Mouse (Mus musculus): ENCODE results near the gene Rora. TPM values are rescaled to one million over a fixed set of nuclear protein-coding genes. Genes with fewer than 3 reads are reported as not detected.
A peak's percentile ranks its signal among the peaks of the same experiment; 100 is the strongest.

Gene Rora
- polyA plus RNA-seq, 1 experiment from 2014 or later, result 6.6 TPM

DNA sequence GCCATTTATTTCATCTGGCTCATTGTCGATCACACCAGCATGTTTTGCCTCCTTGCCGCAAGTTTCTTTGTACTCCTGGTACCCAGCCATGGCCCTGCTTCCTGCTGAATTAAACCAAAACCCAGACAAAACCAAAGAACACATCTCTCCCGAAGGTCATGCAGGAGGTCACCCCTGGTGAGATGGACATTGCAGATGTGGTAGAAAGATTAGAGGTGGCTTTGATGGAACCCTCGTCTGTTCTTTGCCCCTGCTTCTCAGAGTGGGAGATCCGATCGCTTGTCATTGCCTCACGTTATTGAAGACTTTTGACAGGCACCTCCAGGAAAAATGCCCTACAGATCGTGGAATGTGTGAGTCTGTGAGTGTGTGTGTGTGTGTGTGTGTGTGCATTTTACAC, 616.8 kb downstream of the Rora start:
- Histone ChIP-seq H3K36me3 (replicated peaks) (no peaks in the 10 kb centered on the region), H3K27me3 (replicated peaks; ENCODE audit: low read depth, poor library complexity, severe bottlenecking) (no peaks in the 10 kb centered on the region)
- WGBS, result 51% methylated on average over 8 of the region's 8 CpGs

DNA sequence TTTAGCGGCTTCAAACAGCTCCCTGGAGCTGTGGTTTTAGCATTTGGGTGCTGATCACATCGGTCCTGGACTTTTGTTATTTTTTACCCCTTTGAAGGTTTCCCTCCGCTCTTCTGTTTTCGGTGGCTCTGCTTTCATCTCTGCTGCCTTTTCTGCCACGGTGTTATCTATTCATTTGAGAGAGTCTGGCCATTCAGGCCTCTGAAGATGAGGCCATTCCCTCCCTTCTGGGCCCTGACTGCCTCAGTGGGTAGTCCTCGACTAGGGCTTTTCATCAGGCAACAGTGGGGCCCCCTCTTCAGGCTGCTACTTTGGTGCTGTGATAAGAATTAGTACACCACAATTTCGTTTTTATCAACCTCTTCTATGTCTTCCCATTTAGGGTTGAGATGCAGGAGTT, 617.3 kb downstream of the Rora start:
- WGBS, result 51% methylated on average over 7 of the region's 7 CpGs
- no peak overlapping the region for H3K4me3 ChIP-seq

More for the DNA sequence above, 616.8 kb downstream of the Rora start:
- H3K4me1 ChIP-seq, result no peaks in the 10 kb centered on the region; the same call in 1 of the 2 replicates
- H3K27ac ChIP-seq (replicated peaks), result no peak overlapping the region
- DNase-seq (ENCODE audit: low spot score), result no peak
- H3K4me3 ChIP-seq, result no peak overlapping the region
- H3K9me3 ChIP-seq, result no peaks in the 10 kb centered on the region

DNA sequence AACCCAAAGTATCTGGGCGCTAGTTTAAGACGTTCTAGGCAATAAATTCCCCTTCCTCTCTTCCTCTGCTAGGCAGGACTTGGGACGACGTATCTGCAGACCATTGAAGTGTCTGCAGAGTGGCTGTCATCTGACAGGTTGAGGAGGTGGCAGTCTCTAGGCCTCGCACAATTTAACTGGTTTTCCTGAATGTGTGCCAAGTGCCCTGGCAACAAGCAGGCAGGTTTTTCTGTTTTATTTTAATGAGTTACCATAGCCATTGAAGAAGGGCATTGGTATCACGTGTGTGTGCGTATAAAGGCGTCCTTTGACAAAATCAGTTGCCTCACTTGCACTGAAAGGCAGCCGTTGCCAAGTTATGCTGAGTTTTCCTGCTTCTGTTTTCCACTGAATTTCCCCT, 619.3 kb downstream of the Rora start:
- H3K27ac ChIP-seq (replicated peaks), result no peak overlapping the region
- DNase-seq (ENCODE audit: low spot score), result no peak
- WGBS, result 87% methylated on average over 9 of the region's 9 CpGs

More for the DNA sequence above, 617.3 kb downstream of the Rora start:
- no peaks in the 10 kb centered on the region for H3K36me3 ChIP-seq (replicated peaks)
- no peaks in the 10 kb centered on the region for H3K27me3 ChIP-seq (replicated peaks; ENCODE audit: low read depth, poor library complexity, severe bottlenecking)
- H3K9me3 ChIP-seq, result no peaks in the 10 kb centered on the region
- no peak overlapping the region for H3K27ac ChIP-seq (replicated peaks)
- no peaks in the 10 kb centered on the region; the same call in 1 of the 2 replicates for H3K4me1 ChIP-seq
- DNase-seq (ENCODE audit: low spot score), result no peak

DNA sequence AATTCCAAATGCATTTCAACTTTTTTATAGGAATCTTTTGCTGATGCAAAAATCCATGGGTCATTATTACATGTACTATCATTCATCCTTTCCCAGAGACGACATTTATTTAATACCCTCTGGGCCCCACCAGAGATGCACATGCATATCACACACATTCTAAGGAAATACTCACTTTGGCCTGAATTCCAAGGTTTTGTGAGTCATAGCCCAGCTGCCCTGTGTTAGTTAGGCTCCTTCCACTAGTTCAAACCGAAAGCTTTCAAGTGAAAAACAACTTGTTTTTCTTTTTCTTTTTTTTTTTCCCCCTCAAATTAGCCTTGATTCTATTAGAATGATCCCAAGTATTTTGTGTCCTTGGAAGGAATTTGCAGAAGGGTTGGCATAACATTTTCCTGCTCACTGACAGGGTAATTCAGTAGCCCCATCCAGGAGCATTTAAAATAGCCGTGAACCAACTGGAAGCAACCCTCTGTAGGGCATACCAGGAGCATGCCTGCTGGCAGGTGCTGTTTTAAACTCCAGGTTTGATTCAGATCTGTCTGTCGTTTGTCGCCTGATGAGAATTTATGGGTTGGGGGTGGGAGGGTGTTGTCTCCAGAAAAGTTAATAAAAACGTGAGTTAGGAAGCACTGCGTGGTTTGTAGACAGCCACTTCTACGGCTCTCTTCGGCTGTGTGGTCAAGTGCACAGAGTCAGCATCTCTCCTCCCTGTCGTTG, 621.3 kb downstream of the Rora start:
- no peaks in the 10 kb centered on the region; the same call in 1 of the 2 replicates for H3K4me1 ChIP-seq
- no peak overlapping the region for H3K27ac ChIP-seq (replicated peaks)
- no peak overlapping the region for H3K4me3 ChIP-seq
- no peak for DNase-seq (ENCODE audit: low spot score)
- WGBS, result 82% methylated on average over 10 of the region's 10 CpGs
- no peaks in the 10 kb centered on the region for H3K9me3 ChIP-seq
- no peaks in the 10 kb centered on the region for H3K27me3 ChIP-seq (replicated peaks; ENCODE audit: low read depth, poor library complexity, severe bottlenecking)
- no peaks in the 10 kb centered on the region for H3K36me3 ChIP-seq (replicated peaks)

More for the DNA sequence above, 619.3 kb downstream of the Rora start:
- Histone ChIP-seq H3K27me3 (replicated peaks; ENCODE audit: low read depth, poor library complexity, severe bottlenecking) (no peaks in the 10 kb centered on the region), H3K36me3 (replicated peaks) (no peaks in the 10 kb centered on the region), H3K9me3 (no peaks in the 10 kb centered on the region), H3K4me1 (no peaks in the 10 kb centered on the region; the same call in 1 of the 2 replicates), H3K4me3 (no peak overlapping the region)

DNA sequence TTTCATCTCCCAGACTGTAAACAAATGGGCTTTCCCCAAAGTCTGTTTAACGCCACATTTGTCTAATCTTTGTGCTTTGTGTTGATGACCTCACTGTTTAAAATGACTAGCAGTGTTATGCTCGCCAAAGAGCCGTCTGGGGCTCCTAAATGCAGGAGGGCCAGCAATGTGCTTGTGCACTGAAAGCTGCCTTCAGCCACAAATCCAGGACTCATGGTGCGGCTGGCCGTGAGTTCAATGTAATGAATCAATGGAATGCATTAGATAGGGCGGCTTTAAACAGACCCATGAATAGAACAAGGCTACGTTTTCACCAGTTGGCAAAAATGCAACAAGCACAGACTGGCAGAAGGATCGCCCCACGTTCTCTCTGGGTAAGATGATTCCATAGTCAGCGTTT, 623.7 kb downstream of the Rora start:
- no peak overlapping the region for H3K4me3 ChIP-seq
- WGBS, result 76% methylated on average over 10 of the region's 10 CpGs
- H3K4me1 ChIP-seq, result no peaks in the 10 kb centered on the region

DNA sequence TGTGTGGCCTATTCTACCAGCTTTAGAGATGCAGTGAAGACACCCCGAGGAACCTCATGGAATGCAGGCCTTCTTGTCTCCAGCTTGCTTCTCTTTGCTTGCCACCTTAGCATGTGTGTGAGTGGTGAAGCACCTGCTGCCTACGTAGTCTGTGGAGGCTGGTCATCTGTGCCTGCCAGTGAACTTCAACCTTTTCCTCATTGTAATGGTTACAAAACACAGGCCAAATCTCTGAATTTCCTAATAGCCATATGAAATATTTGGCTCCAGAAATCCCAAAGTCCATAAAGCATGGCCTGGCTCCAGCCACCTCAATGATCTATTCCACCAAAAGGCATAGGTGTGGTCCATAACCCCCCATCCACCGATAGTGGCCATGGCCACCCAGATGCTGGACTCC, 631.4 kb downstream of the Rora start:
- WGBS, result 90% methylated on average over 3 of the region's 3 CpGs
- H3K36me3 ChIP-seq (replicated peaks), result no peaks in the 10 kb centered on the region
- H3K4me3 ChIP-seq, result no peak overlapping the region
- no peaks in the 10 kb centered on the region for H3K27me3 ChIP-seq (replicated peaks; ENCODE audit: low read depth, poor library complexity, severe bottlenecking)
- no peak for DNase-seq (ENCODE audit: low spot score)
- no peaks in the 10 kb centered on the region for H3K9me3 ChIP-seq
- no peak overlapping the region for H3K27ac ChIP-seq (replicated peaks)
- H3K4me1 ChIP-seq, result peaks cover 16% of the 10 kb centered on the region

More for the DNA sequence above, 623.7 kb downstream of the Rora start:
- no peaks in the 10 kb centered on the region for H3K9me3 ChIP-seq
- no peaks in the 10 kb centered on the region for H3K36me3 ChIP-seq (replicated peaks)
- H3K27me3 ChIP-seq (replicated peaks; ENCODE audit: low read depth, poor library complexity, severe bottlenecking), result no peaks in the 10 kb centered on the region
- no peak for DNase-seq (ENCODE audit: low spot score)
- no peak overlapping the region for H3K27ac ChIP-seq (replicated peaks)

DNA sequence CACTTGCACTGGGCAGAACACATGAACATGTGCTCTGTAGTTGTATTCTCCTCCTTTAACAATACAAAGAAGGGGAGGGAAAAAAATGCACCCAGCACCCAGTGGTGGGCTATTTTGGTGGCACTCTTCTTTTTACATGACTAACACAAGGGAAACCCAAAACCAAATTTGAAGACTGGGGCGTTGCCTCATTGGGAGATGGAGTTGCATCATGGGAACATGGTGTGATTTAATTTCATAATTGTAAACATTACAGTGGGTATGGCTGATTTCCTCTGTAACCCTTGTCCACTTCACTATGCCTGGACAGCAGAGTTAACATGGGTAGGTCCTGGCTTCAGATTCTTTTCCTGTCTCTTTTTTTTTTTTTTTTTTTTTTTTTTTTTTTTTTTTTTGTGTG, 634.5 kb downstream of the Rora start:
- Histone ChIP-seq H3K27ac (replicated peaks) (0 out of 2 replicates have a peak overlapping the region, but pooled peaks have one; percentile 16), H3K9me3 (no peaks in the 10 kb centered on the region), H3K36me3 (replicated peaks) (no peaks in the 10 kb centered on the region), H3K4me1 (peaks cover 47% of the 10 kb centered on the region), H3K27me3 (replicated peaks; ENCODE audit: low read depth, poor library complexity, severe bottlenecking) (peaks cover 28% of the 10 kb centered on the region), H3K4me3 (no peak overlapping the region)
- DNase-seq (ENCODE audit: low spot score), result no peak
- 69% methylated on average over 1 of the region's 1 CpGs for WGBS

DNA sequence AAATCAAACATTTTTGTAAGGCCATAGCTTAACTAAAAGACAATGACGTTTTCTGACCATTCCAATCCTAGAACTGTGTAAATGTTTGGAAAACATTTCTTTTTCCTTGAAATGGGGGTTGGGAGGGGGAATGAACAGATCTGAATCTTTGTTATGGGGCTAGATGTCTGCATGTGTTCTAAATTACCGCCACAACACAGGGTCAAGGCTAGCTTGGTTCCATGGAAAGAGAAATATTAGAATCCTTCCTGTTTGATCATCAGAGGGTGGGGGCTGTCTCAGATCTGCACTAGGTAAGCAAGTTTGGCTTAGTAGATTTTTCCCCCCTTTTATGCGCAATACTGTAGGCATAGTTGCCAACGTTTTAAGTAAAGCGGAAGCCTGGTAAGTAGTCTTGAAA, 635.0 kb downstream of the Rora start:
- H3K4me3 ChIP-seq, result peak overlapping the region; percentile 83
- peaks cover 33% of the 10 kb centered on the region for H3K27me3 ChIP-seq (replicated peaks; ENCODE audit: low read depth, poor library complexity, severe bottlenecking)
- no peaks in the 10 kb centered on the region for H3K36me3 ChIP-seq (replicated peaks)
- WGBS, result 30% methylated on average over 5 of the region's 5 CpGs
- H3K27ac ChIP-seq (replicated peaks), result no peak overlapping the region
- DNase-seq (ENCODE audit: low spot score), result peak; percentile 25
- peaks cover 52% of the 10 kb centered on the region for H3K4me1 ChIP-seq
- H3K9me3 ChIP-seq, result no peaks in the 10 kb centered on the region

DNA sequence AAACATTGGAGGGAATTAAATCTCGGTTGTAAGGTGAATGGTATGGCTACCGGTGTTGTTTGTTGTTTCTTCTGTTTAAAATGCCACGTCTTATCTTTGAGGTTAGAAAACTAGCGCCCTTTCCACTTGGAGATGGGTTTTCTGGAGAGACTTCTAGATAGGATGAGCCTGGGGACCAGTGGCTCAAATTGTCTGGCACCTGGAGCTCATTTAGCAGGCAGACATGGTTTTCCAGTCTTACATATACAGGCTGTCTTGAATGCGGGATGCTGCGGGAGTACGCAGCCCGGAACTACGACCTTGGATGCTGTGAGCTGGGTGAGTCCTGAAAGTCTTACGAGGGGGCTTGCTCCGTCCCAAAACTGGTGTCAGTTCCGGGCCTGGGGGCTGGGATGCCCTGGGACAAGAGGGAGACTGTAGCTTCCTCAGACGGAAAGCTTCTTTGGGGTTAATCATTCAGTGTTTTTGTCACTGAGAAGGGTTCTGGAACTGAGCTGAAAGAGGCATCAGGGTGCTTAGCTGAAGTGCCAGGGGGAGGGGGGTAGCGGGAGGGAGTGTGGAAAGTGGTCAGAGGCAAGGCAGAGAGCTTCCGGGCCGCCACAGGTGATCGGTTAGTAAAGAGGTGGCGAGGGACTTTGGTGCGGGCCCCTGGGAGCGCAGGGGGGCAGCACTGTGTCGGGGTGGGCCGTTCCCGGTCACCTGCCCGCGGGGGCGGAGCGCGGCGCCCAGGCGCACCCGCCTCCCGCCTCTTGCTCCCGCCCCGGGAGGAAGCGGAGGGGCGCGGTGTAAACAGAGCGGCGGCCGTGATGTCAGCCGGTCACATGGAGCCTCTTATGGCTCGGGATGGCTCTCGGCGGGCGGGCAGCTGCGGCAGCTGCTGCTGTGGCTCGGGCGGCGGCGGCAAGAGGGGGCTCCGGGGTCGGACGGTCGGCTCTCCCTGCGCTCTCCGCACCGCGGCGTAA, 635.8 kb downstream of the Rora start:
- WGBS, result under 1% methylated on average over 59 of the region's 59 CpGs
- Histone ChIP-seq H3K27ac (replicated peaks) (peak overlapping the region; percentile 88), H3K9me3 (no peaks in the 10 kb centered on the region), H3K27me3 (replicated peaks; ENCODE audit: low read depth, poor library complexity, severe bottlenecking) (peaks cover 40% of the 10 kb centered on the region), H3K4me1 (peaks cover 59% of the 10 kb centered on the region), H3K36me3 (replicated peaks) (no peaks in the 10 kb centered on the region), H3K4me3 (peak overlapping the region; percentile 83)
- DNase-seq (ENCODE audit: low spot score), result peak; percentile 89

DNA sequence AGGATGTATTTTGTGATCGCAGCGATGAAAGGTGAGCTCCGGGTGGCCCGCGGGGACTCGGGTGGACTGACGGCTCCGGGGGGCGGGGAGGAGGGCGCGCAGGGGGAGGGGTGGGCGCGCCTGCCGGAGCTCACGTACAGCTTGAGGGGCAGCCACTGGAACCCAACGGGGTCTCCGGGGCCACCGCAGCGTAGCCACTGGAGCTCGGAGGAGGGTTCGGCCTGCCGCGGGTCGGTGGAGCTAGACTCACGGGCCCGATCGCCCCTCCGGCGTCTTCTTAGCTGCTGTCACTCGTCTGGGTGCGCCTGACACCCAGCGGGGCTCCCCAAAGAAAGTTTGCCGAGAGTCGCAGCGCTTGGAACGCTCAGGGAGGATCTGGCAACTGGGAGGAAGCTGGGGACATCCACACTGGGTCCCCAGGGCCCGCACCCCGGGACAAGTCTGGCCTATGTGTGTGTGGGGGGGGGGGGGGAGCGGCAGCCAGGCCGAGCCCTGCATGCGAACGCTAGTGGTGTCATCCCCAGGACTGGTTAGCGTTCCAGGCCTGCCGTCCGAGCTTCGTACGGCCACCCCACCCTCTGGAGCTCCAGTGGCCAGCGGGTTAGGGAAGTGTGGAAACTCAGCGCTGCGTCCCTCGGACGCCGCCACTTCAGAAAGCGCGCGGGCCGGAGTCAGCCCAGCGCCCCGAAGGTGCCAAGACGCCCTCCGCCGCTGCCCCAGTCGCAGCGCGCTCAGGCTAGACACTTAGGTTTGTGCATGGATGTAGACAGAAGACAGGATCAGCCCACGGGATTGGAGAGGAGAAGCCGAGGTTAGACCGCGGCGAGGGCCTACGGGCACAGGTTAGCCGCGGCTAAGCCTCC, 636.7 kb downstream of the Rora start:
- peak overlapping the region; percentile 88 for H3K27ac ChIP-seq (replicated peaks)
- no peaks in the 10 kb centered on the region for H3K36me3 ChIP-seq (replicated peaks)
- DNase-seq (ENCODE audit: low spot score), result peak; percentile 59
- H3K27me3 ChIP-seq (replicated peaks; ENCODE audit: low read depth, poor library complexity, severe bottlenecking), result peaks cover 49% of the 10 kb centered on the region
- H3K9me3 ChIP-seq, result no peaks in the 10 kb centered on the region
- WGBS, result under 1% methylated on average over 73 of the region's 73 CpGs
- H3K4me1 ChIP-seq, result peaks cover 69% of the 10 kb centered on the region
- peak overlapping the region; percentile 83 for H3K4me3 ChIP-seq

DNA sequence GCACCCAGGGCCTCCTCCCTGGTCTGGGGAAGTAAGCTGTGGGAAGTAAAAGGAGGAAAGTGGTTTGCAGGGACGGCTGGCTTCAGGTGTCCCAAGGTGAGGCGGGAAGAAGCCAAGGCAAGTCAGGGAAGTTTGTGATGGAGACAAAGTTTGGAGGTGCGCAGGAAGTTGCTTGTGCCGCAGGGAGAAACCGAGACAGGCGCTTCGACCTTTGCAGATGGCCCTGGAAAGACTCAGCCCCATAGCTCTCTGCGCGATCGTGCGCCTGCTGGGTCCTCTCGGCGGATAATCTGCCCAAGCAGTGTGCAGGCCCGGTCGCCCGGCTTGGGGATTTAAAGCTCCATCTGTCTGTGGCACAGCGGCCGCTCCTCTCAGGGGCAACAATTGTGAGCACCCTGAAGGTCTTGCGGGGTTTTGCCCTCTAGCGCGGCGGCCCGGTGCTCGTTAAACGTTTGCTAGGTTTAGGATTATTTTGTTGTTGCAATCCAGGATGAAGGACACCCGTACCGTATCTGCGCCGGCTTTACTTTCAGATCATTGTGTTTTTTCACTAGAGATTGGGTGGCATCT, 637.4 kb downstream of the Rora start:
- peak; percentile 68 for DNase-seq (ENCODE audit: low spot score)
- WGBS, result under 1% methylated on average over 29 of the region's 29 CpGs
- Histone ChIP-seq H3K9me3 (no peaks in the 10 kb centered on the region), H3K36me3 (replicated peaks) (no peaks in the 10 kb centered on the region), H3K4me1 (peaks cover 76% of the 10 kb centered on the region), H3K27me3 (replicated peaks; ENCODE audit: low read depth, poor library complexity, severe bottlenecking) (peaks cover 49% of the 10 kb centered on the region), H3K27ac (replicated peaks) (peak overlapping the region; percentile 88), H3K4me3 (peak overlapping the region; percentile 83)
